Mouse (Mus musculus) small intestine, adult 2 months (tissue): ENCODE data around the gene Kpna7.

Experiments
- CTCF ChIP-seq: fragments of 200-500 bp; IDR thresholded peaks from 2 replicates; pipeline ENCODE4 v1.5.1; 2012; ENCODE audit warnings: low read depth, mild to moderate bottlenecking, control low read depth, inconsistent platforms, low read length, moderate library complexity, mixed read lengths; ENCODE audit not compliant: insufficient replicate concordance, insufficient read length; ENCODE audit errors: extremely low read depth
- POLR2A ChIP-seq: fragments of 200-500 bp; IDR thresholded peaks from 2 replicates; pipeline ENCODE4 v1.6.1; 2012; ENCODE audit warnings: low read depth, mild to moderate bottlenecking, control low read depth, inconsistent platforms, low read length, moderate library complexity

- TF ChIP-seq CTCF (no peak), POLR2A (no peak)
Observed at GRCm38 (mm10) chr5:144944932-144945331, 138.9 kb downstream of the Kpna7 start.
